Mouse (Mus musculus) adrenal gland, postnatal 36 days (tissue): ENCODE measurements at regions not wholly inside any gene's neighbourhood (a gene's known extent, or its start where the extent isn't known, plus 50 kb on each side); places are given as distances from the start of the nearest gene placed in this dataset.

ENCODE experiments used
- DNase-seq, 2 experiments: peaks; one replicate each; pipeline ENCODE4 v3.0.0; 2021; ENCODE audit warnings: mixed read lengths in 1 of 2

DNA sequence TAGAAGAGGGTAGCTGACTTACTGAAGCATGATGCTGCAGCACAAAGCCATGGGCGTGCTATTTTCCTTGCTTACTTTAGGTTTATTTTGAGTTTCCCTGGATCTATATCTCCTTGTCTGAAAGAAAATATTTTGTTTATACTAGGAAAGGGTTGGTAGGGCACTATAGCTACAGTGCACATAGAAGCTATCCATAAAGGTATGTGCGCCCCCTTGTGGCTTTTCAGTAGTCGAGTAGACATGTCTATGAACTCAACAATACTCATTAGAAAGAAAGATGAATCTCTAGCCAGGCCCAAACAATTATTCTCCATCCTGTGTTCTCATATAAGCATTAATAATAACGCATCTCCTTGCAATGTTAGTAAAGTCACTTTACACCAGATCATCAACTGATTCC is 114.3 kb downstream of the Rab38 start:
- peak; percentile 34 to 68 for DNase-seq

DNA sequence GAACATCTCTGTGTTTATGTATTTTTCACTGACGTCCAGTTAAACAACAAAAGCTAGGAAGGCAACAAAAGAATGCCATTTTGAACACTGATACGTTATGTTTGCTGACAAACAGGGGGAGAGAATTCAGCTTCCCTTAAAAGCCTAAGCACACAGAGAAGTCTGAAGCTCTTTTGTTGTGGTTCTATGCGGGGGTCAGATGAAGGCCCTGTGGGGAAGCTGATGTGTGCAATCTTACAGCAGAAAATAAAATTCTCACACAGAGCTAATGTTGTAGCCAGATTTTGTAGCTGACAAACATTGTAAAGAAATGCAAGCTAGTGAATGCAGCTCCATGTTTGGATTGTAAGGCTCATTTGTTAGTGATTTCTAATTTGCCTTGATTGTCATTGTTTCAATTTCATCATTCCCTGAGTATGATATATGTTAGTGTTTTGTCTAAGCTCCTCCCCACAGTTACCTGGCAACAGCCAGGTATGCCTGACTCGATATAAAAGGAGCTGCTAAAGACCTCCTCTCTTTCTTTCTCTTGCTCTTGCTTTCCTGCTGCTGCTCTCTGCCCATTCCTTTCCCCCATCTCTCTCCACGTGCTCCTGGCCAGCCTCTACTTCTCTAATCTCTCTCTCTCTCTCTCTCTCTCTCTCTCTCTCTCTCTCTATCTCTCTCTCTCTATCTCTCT is 115.0 kb downstream of the Rab38 start:
- no peak for DNase-seq

DNA sequence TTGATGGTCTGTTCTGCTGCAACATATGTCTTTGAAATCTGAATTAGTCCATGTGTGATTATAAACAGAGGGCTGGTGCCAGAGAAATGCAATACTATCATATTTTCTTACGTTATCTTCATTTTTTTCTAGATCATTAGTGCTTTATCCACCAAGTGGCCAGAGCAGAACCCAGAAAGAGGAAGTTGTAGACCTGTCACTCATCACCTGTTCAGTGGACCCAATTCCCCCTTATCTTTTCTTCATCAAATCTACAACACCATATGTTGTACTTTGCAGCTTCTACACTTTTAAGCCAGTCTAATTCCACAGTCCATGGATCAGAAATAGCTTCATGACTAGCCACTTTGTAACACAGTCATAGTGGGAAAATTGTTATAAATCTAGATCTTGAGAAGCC is 145.0 kb downstream of the Rab38 start:
- no peak for DNase-seq

DNA sequence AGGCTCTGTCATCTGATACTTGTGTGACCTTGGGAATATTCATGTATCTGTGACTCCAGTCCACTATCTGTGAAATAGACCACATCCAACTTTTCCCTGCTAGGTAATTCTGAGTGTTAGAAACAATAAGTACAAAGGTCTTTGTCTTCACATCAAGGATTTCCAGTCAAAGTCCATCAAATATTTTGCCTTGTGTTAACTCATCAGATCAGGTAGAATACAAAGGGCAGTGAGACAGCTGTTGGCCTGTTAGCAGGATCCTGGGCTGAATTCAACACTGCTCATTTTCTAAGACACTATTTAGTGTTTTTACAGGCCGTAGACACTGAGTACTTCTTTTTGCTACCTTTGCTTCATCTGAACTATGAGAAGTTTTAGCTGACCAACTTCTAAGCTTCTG is 170.7 kb downstream of the Rab38 start:
- no peak for DNase-seq
